Mouse (Mus musculus) liver, embryonic 14.5 days (tissue): Measurements from ENCODE around the gene Mrps27. TPM values are rescaled to one million over a fixed set of nuclear protein-coding genes. Genes with fewer than 3 reads are reported as not detected.

Experiments used
- ATAC-seq: fragments of 200-750 bp; cut with Nextera tagmentation; 2 replicates; pipeline ENCODE4 v1.8.0; 2017; ENCODE audit warnings: moderate number of reproducible peaks, mild to moderate bottlenecking, moderate library complexity; ENCODE audit not compliant: insufficient read depth
- DNase-seq, 3 experiments: peaks; one replicate each; pipeline ENCODE4 v3.0.0-alpha.2; 2012 to 2013; ENCODE audit warnings: low read depth in 3 of 3, low spot score in 3 of 3
- H3K27ac ChIP-seq: fragments of 300-500 bp; sonication (generic); 2 replicates; pipeline ENCODE4 v1.5.1; 2014; ENCODE audit warnings: moderate library complexity, mild to moderate bottlenecking, control low read depth, inconsistent platforms
- H3K27me3 ChIP-seq: fragments of 300-500 bp; sonication (generic); 2 replicates; pipeline ENCODE4 v1.6.1; 2014; ENCODE audit warnings: mild to moderate bottlenecking, low read length, moderate library complexity; ENCODE audit not compliant: control insufficient read depth, insufficient read depth
- H3K36me3 ChIP-seq: fragments of 300-500 bp; sonication (generic); replicated peaks from 2 replicates; pipeline ENCODE4 v1.6.1; 2014; ENCODE audit warnings: low read depth; ENCODE audit not compliant: control insufficient read depth, insufficient read depth
- H3K4me1 ChIP-seq, 2 experiments: fragments of 200-500 bp in 1 of 2; fragments of 300-500 bp in 1 of 2; sonication (generic) in 1 of 2; replicated peaks; 2 replicates each; pipeline ENCODE4 v1.6.1; 2012 to 2014; ENCODE audit warnings: antibody characterized with exemption in 1 of 2, inconsistent platforms in 1 of 2, low read length in 1 of 2; ENCODE audit not compliant: control insufficient read depth in 2 of 2, insufficient read depth in 2 of 2
- H3K4me2 ChIP-seq: fragments of 300-500 bp; sonication (generic); 2 replicates; pipeline ENCODE4 v1.6.1; 2014; ENCODE audit warnings: low read depth, mild to moderate bottlenecking, control low read depth, moderate library complexity
- H3K4me3 ChIP-seq, 2 experiments: fragments of 200-500 bp in 1 of 2; fragments of 300-500 bp in 1 of 2; sonication (generic) in 1 of 2; 2 replicates each; pipeline ENCODE4 v1.5.1; 2012 to 2014; ENCODE audit warnings: low read depth in 2 of 2, low read length in 2 of 2, mild to moderate bottlenecking in 2 of 2, control low read depth in 1 of 2, inconsistent platforms in 1 of 2, moderate library complexity in 1 of 2; ENCODE audit not compliant: insufficient read depth in 1 of 2
- H3K9ac ChIP-seq: fragments of 300-500 bp; sonication (generic); replicated peaks from 2 replicates; pipeline ENCODE4 v1.6.1; 2014; ENCODE audit warnings: mild to moderate bottlenecking, control low read depth, moderate library complexity
- H3K9me3 ChIP-seq: fragments of 300-500 bp; sonication (generic); 2 replicates; pipeline ENCODE4 v1.6.1; 2016; ENCODE audit warnings: low read length, mixed read lengths; ENCODE audit not compliant: control insufficient read depth
- CTCF ChIP-seq: IDR thresholded peaks from 2 replicates; pipeline ENCODE4 v1.5.1; 2016; ENCODE audit warnings: antibody characterized with exemption, low read depth, control low read depth
- EP300 ChIP-seq: IDR thresholded peaks from 2 replicates; pipeline ENCODE4 v1.6.1; 2016; ENCODE audit warnings: antibody characterized with exemption, low read depth
- WGBS: fragments of 180-500 bp; shearing (Covaris S2); extraction: QIAGEN DNeasy Blood & Tissue Kit; methylation state at CpG from one replicate; pipeline ENCODE4 v1.1.7; 2014; ENCODE audit not compliant: insufficient replicate concordance; 5-methylcytosine and 5-hydroxymethylcytosine counted together
- polyA plus RNA-seq, 2 experiments: library from polyadenylated mRNA; depleted of rRNA in 1 of 2; stranded (reverse) in 1 of 2; unstranded in 1 of 2; fragments of >200 nt; fragmentation: Nextera tagmentation in 1 of 2; extraction: Ambion mirVana in 1 of 2; gene quantifications; 2 replicates each; pipeline versions ENCODE4 v1.2.1 to v1.2.3; 2012 to 2014

Mrps27 gene
- polyA plus RNA-seq, 2 experiments, result 14.4 to 21.5 TPM

DNA sequence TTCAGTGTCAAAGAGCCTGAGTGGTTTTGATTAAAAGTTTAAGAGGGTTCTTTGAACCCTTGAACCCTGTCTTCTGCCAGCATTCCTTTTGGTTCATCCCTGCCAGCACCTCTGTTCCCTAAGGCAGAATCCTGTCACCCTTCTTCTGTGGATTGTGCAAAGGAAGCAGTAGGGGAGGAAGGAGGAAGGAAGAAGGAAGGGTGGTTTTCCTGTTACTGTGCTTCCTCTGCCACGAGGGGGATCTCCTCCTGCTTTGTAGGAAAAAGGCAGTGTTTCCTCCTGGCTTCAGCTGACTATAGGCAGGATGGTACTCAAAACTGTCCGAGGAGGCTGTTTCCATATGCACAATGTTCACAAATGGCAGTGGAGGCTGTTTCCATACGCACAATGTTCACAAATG, 50.1 kb downstream of the Mrps27 start:
- 47% methylated on average over 3 of the region's 3 CpGs for WGBS
- Histone ChIP-seq H3K27ac (no peak overlapping the region), H3K9ac (no peak overlapping the region)

GRCm38 (mm10) chr13:99395531-99395930, 50.9 kb downstream of the Mrps27 start:
- 75% methylated on average over 12 of the region's 12 CpGs for WGBS
- Histone ChIP-seq H3K36me3 (no peaks in the 10 kb centered on the region), H3K27ac (no peak overlapping the region), H3K4me3 (no peak overlapping the region), H3K9me3 (no peaks in the 10 kb centered on the region), H3K27me3 (no peaks in the 10 kb centered on the region), H3K4me1 (no peaks in the 10 kb centered on the region), H3K9ac (no peak overlapping the region), H3K4me2 (no peak overlapping the region)
- DNase-seq, result no peak
- ATAC-seq, result no peak
- TF ChIP-seq CTCF (no peak), EP300 (no peak)

More for the DNA sequence above, 50.1 kb downstream of the Mrps27 start:
- no peak overlapping the region for H3K4me2 ChIP-seq
- no peak for TF ChIP-seq EP300
- TF ChIP-seq CTCF, result no peak
- H3K36me3 ChIP-seq, result no peaks in the 10 kb centered on the region
- no peaks in the 10 kb centered on the region for H3K4me1 ChIP-seq
- DNase-seq (no peak), ATAC-seq (no peak)
- H3K27me3 ChIP-seq, result no peaks in the 10 kb centered on the region
- H3K9me3 ChIP-seq, result no peaks in the 10 kb centered on the region
- H3K4me3 ChIP-seq, result no peak overlapping the region

DNA sequence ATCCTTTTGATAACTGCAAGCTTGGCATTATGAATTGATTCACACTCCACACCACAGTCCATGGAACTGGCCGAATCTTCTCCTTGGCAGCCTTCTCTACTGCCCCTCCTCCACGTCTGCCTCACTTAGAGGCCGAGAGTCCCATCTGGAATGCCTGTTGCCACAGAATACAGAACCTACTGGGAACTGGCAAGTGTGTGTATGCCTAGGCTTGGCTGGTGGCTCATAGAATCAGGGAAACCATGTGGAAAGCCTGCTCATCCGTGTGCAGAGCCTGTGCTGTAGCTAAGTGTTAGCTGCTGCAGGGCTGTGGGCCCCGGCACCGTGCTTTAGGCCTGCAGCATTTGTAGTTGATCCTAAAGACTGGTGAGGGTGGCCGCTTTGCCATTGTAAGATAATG, 52.6 kb downstream of the Mrps27 start:
- no peaks in the 10 kb centered on the region for H3K9me3 ChIP-seq
- H3K4me2 ChIP-seq, result no peak overlapping the region
- no peak for DNase-seq
- H3K27ac ChIP-seq, result no peak overlapping the region
- no peak for ATAC-seq
- H3K9ac ChIP-seq, result no peak overlapping the region
- H3K27me3 ChIP-seq, result no peaks in the 10 kb centered on the region
- TF ChIP-seq CTCF (no peak), EP300 (no peak)
- H3K4me3 ChIP-seq, result no peak overlapping the region
- H3K4me1 ChIP-seq, result no peaks in the 10 kb centered on the region
- WGBS, result 72% methylated on average over 7 of the region's 7 CpGs
- no peaks in the 10 kb centered on the region for H3K36me3 ChIP-seq

- no peak overlapping the region for H3K4me2 ChIP-seq
- H3K9ac ChIP-seq, result no peak overlapping the region
- H3K27me3 ChIP-seq, result no peaks in the 10 kb centered on the region
- H3K27ac ChIP-seq, result no peak overlapping the region
- WGBS, result 82% methylated on average over 12 of the region's 12 CpGs
- ATAC-seq (no peak), DNase-seq (no peak)
- TF ChIP-seq CTCF, result no peak
- TF ChIP-seq EP300, result no peak
- H3K4me1 ChIP-seq, result no peaks in the 10 kb centered on the region
- no peaks in the 10 kb centered on the region for H3K36me3 ChIP-seq
- no peak overlapping the region for H3K4me3 ChIP-seq
- H3K9me3 ChIP-seq, result no peaks in the 10 kb centered on the region
Observed at GRCm38 (mm10) chr13:99398149-99398701, 53.6 kb downstream of the Mrps27 start.

GRCm38 (mm10) chr13:99399373-99399772, 54.8 kb downstream of the Mrps27 start:
- H3K27me3 ChIP-seq, result no peaks in the 10 kb centered on the region
- DNase-seq (no peak), ATAC-seq (no peak)
- H3K27ac ChIP-seq, result no peak overlapping the region
- no peaks in the 10 kb centered on the region for H3K4me1 ChIP-seq
- H3K4me3 ChIP-seq, result no peak overlapping the region
- no peaks in the 10 kb centered on the region for H3K9me3 ChIP-seq
- no peak overlapping the region for H3K9ac ChIP-seq
- H3K36me3 ChIP-seq, result no peaks in the 10 kb centered on the region; the same call in 1 of the 2 replicates
- H3K4me2 ChIP-seq, result no peak overlapping the region
- WGBS, result 60% methylated on average over 4 of the region's 4 CpGs
- TF ChIP-seq CTCF (no peak), EP300 (no peak)

DNA sequence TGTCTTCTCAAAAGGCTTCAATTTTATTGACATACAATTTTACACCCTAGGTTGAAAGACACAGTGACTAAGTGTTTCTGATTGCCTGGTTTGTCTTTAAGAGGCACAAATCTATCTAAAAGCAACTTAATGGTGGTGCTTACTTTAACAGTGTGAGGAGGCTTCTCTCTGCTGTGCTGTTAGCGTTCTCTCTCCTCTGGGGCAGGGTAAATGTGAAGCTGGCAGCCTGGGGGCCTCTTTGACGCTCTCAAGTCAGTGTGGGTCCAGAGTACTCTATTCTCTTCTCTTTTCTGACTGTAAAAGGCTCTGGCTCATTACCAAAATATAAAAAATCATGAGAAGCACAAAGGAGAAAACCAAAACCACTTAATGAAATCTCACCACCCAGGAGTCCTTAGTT, 64.6 kb downstream of the Mrps27 start:
- ATAC-seq, result no peak
- no peak for TF ChIP-seq EP300
- no peak for TF ChIP-seq CTCF

More for the DNA sequence above, 64.6 kb downstream of the Mrps27 start:
- no peaks in the 10 kb centered on the region for H3K9me3 ChIP-seq
- H3K27ac ChIP-seq, result no peak overlapping the region
- H3K4me3 ChIP-seq, result no peak overlapping the region
- DNase-seq, result no peak
- H3K27me3 ChIP-seq, result no peaks in the 10 kb centered on the region
- H3K4me2 ChIP-seq, result no peak overlapping the region
- H3K9ac ChIP-seq, result no peak overlapping the region
- WGBS, result 68% methylated on average over 2 of the region's 2 CpGs
- no peaks in the 10 kb centered on the region for H3K4me1 ChIP-seq
- peaks cover 3% of the 10 kb centered on the region; the same call in 1 of the 2 replicates for H3K36me3 ChIP-seq
